In genomic region chr17:80696956-80697355, GRCm38 (mm10) we compare ENCODE assay signal across 20 mouse cellular contexts. TPM values are rescaled to one million over a fixed set of nuclear protein-coding genes. Genes with fewer than 3 reads are reported as not detected.
A peak's percentile ranks its signal among the peaks of the same experiment; 100 is the strongest.
DNase-seq lines count a peak whose midpoint lies in the region; ATAC-seq and TF ChIP-seq lines count a peak whose summit lies in the region.
"Had no signal": no experiment of that assay in that cellular context is flagged by ENCODE, and none has a peak within 500 bp of the region (broad histone marks: within the 10 kb centered on the region; RNA-seq: fewer than 3 reads in every experiment).

No protein-coding gene starts in this region.

- peaks cover 3% of the 10 kb centered on the region; the same call in 1 of the 2 replicates for H3K36me3 ChIP-seq in heart, embryonic 12.5 days
- no peaks in the 10 kb centered on the region for H3K36me3 ChIP-seq in liver, embryonic 12.5 days
- no peaks in the 10 kb centered on the region for H3K36me3 ChIP-seq in hindbrain, embryonic 15.5 days
- no peaks in the 10 kb centered on the region for H3K36me3 ChIP-seq in midbrain, embryonic 16.5 days (ENCODE audit: control insufficient read depth, insufficient read depth, low read length)

- DNase-seq in heart, postnatal 10 days: no peak
- no peak for DNase-seq in liver
- DNase-seq in lung, adult 2 months: no peak
- DNase-seq in layer of hippocampus, adult 9-10 months (ENCODE audit: low spot score): no peak
- DNase-seq: adrenal gland, postnatal 10 days; cerebellum, adult 18-20 months; cerebellum, postnatal 36 days; forebrain, postnatal 0 days; heart, postnatal 36 days; kidney, adult 11 months; kidney, postnatal 25 days; layer of hippocampus, adult 9-11 months; lung, postnatal 10 days; thymus, adult 2 months had no signal

- H3K9ac ChIP-seq in heart, embryonic 12.5 days: no peak overlapping the region
- H3K9ac ChIP-seq in liver, embryonic 12.5 days: no peak overlapping the region
- H3K9ac ChIP-seq in hindbrain, embryonic 15.5 days: no peak overlapping the region
- H3K9ac ChIP-seq in midbrain, embryonic 16.5 days (ENCODE audit: low read depth, low read length): no peak overlapping the region
- H3K9ac ChIP-seq: forebrain, postnatal 0 days; liver, embryonic 14.5 days had no signal

- intact Hi-C loops in heart, postnatal 10 days (cut with DNase I): no loop called here

- no peaks in the 10 kb centered on the region for H3K9me3 ChIP-seq in heart, embryonic 12.5 days (replicated peaks)
- no peaks in the 10 kb centered on the region for H3K9me3 ChIP-seq in liver, embryonic 12.5 days (replicated peaks)
- no peaks in the 10 kb centered on the region for H3K9me3 ChIP-seq in hindbrain, embryonic 15.5 days
- H3K9me3 ChIP-seq in midbrain, embryonic 16.5 days (replicated peaks; ENCODE audit: control insufficient read depth, low read length, poor library complexity, severe bottlenecking): no peaks in the 10 kb centered on the region

- 0 out of 2 replicates have a peak, but pooled peaks have one; percentile 31 for ATAC-seq in heart, embryonic 12.5 days (ENCODE audit: insufficient number of reproducible peaks, low FRiP score)
- ATAC-seq in liver, embryonic 12.5 days: 0 out of 2 replicates have a peak, but pooled peaks have one; percentile 32
- peak; percentile 39; the same call in 1 of the 2 replicates for ATAC-seq in hindbrain, embryonic 15.5 days (ENCODE audit: low FRiP score, low read depth)
- ATAC-seq in midbrain, embryonic 16.5 days: peak; percentile 57
- ATAC-seq: forebrain, postnatal 0 days had no signal

- 92% methylated on average over 5 of the region's 5 CpGs for WGBS in heart, embryonic 12.5 days
- 77% methylated on average over 5 of the region's 5 CpGs for WGBS in liver, embryonic 12.5 days (ENCODE audit: insufficient replicate concordance)
- 92% methylated on average over 5 of the region's 5 CpGs for WGBS in hindbrain, embryonic 15.5 days
- WGBS in midbrain, embryonic 16.5 days: 94% methylated on average over 5 of the region's 5 CpGs
- 81% methylated on average over 5 of the region's 5 CpGs for WGBS in lung, adult 2 months

- no peak for TF ChIP-seq POLR2A in lung, adult 2 months (IDR thresholded peaks at IDR 0.05; ENCODE audit: borderline replicate concordance, extremely low read depth, low read depth, low read length)

- H3K4me1 ChIP-seq in heart, embryonic 12.5 days (replicated peaks): peaks cover 58% of the 10 kb centered on the region
- peaks cover 5% of the 10 kb centered on the region; the same call in 1 of the 2 replicates for H3K4me1 ChIP-seq in liver, embryonic 12.5 days
- H3K4me1 ChIP-seq in hindbrain, embryonic 15.5 days (replicated peaks): peaks cover 40% of the 10 kb centered on the region
- peaks cover 17% of the 10 kb centered on the region for H3K4me1 ChIP-seq in midbrain, embryonic 16.5 days (ENCODE audit: control insufficient read depth, insufficient read depth, low read length)
- peaks cover 45% of the 10 kb centered on the region for H3K4me1 ChIP-seq in lung, adult 2 months (ENCODE audit: control insufficient read depth, insufficient read depth, low read length)

- no peaks in the 10 kb centered on the region for H3K27me3 ChIP-seq in heart, embryonic 12.5 days (replicated peaks)
- no peaks in the 10 kb centered on the region for H3K27me3 ChIP-seq in liver, embryonic 12.5 days (replicated peaks)
- no peaks in the 10 kb centered on the region for H3K27me3 ChIP-seq in hindbrain, embryonic 15.5 days
- no peaks in the 10 kb centered on the region for H3K27me3 ChIP-seq in midbrain, embryonic 16.5 days (ENCODE audit: control insufficient read depth, insufficient read depth, low read depth, low read length)
- H3K27me3 ChIP-seq: megakaryocyte, embryonic 14.5 days had no signal

- H3K4me2 ChIP-seq in heart, embryonic 12.5 days: no peak overlapping the region
- H3K4me2 ChIP-seq in liver, embryonic 12.5 days: no peak overlapping the region
- H3K4me2 ChIP-seq in hindbrain, embryonic 15.5 days: no peak overlapping the region
- H3K4me2 ChIP-seq in midbrain, embryonic 16.5 days (ENCODE audit: low read length): no peak overlapping the region

- no peak overlapping the region for H3K4me3 ChIP-seq in heart, embryonic 12.5 days
- no peak overlapping the region for H3K4me3 ChIP-seq in liver, embryonic 12.5 days
- no peak overlapping the region for H3K4me3 ChIP-seq in hindbrain, embryonic 15.5 days
- H3K4me3 ChIP-seq in midbrain, embryonic 16.5 days (ENCODE audit: low read depth, low read length): no peak overlapping the region
- no peak overlapping the region for H3K4me3 ChIP-seq in lung, adult 2 months (replicated peaks; ENCODE audit: extremely low read depth, low read depth, low read length)
- H3K4me3 ChIP-seq: megakaryocyte, embryonic 14.5 days had no signal

- TF ChIP-seq CTCF in lung, adult 2 months (IDR thresholded peaks at IDR 0.05; ENCODE audit: insufficient read depth, low read length): no peak

- H3K27ac ChIP-seq in heart, embryonic 12.5 days (ENCODE audit: poor library complexity, severe bottlenecking): no peak overlapping the region
- H3K27ac ChIP-seq in liver, embryonic 12.5 days: no peak overlapping the region
- no peak overlapping the region for H3K27ac ChIP-seq in hindbrain, embryonic 15.5 days (replicated peaks)
- no peak overlapping the region for H3K27ac ChIP-seq in midbrain, embryonic 16.5 days (ENCODE audit: low read length)
- H3K27ac ChIP-seq: liver, embryonic 14.5 days had no signal

RNA-seq across cellular contexts. Expression of gene Map4k3, which starts 31.3 kb away (rescaled TPM):
- polyA plus RNA-seq in heart, embryonic 12.5 days (2016; fragmentation: Nextera tagmentation; extraction: Ambion mirVana): 25.0 and 25.8 TPM in 2 replicates
- total RNA-seq in heart, postnatal 10 days (2021): 10 to 100 TPM; 43.1 to 46.3 TPM
- 5.8 and 6.3 TPM in 2 replicates for polyA plus RNA-seq in liver, embryonic 12.5 days (2016; fragmentation: Nextera tagmentation; extraction: Ambion mirVana)
- 25.4 TPM in 2 replicates for polyA plus RNA-seq in hindbrain, embryonic 15.5 days (2015; fragmentation: Nextera tagmentation; extraction: Ambion mirVana)
- polyA plus RNA-seq in midbrain, embryonic 16.5 days (2015; fragmentation: Nextera tagmentation; extraction: Ambion mirVana): 21.2 and 26.3 TPM in 2 replicates
- polyA plus RNA-seq in lung, adult 2 months (2012; rRNA removed): 38.0 and 49.1 TPM in 2 replicates
